Mouse (Mus musculus): ENCODE data around the gene Pole. TPM values are rescaled to one million over a fixed set of nuclear protein-coding genes. Genes with fewer than 3 reads are reported as not detected.

Pole gene
- total and polyA plus RNA-seq, 3 experiments = 46.0 to 60.2 (median 55.0) TPM

DNA sequence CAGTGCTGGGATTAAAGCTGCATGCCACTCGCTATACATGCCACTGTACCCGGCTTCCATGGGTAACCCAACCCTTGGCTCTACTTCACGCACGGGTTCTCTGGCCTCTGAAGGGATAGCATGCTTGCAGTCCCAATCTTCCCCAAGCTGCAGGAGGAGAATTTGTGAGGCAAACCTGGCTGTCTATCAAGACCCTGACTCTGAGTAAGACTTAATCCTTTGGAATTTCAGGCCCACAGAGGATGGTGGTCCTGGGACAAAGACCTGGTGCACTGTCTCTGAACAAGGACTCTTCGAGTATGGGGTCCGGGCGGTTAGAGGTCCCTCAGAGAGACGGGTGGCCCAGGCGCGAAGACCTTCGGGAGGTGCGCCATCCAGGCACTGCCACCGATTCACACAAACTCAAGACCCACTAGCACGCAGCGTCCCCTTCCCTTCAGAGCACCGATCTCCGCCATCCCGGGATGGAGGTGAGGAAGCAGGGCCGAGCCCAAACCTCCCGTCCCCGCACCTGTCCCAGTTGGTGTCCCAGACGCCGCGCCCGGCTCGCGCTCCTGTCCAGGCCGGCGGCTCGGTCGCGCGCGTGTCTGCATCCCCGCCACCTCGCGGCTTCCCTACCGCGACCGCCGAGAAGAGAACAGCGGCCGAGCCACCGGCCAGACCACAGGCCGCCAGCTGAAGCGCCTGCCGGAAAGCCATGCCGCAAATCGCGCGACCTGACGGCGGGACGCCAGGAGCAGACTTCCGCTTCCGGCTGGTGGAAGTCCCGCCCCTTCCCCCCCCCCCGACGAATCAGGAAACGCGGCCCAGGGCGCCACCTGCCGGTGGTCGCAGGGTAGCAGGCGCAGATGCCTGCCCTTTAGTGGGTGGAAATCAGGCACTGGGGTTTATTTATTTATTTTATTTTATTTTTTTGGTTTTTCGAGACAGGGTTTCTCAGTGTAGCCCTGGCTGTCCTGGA is 16.7 kb upstream of the Pole start, which contains the start of gene Pgam5:
Gene Pgam5, minus strand, starts transcription at position 773 of the 961 bp plus-strand sequence.
- Histone ChIP-seq H3K4me3 (replicated peaks in 1 of 3; ENCODE audit: low read depth in 2 of 3, low read length in 2 of 3, poor library complexity in 1 of 3) (peak within 1 kb of the TSS; percentile 99), H3K36me3 (replicated peaks in 1 of 2; ENCODE audit: control insufficient read depth in 1 of 2, insufficient read depth in 1 of 2, low read length in 1 of 2) (peaks cover 26 to 36% of the 10 kb centered on the region in 2 experiments), H3K79me2 (replicated peaks; ENCODE audit: control insufficient read depth, extremely low read depth, insufficient read depth, poor library complexity, severe bottlenecking) (peaks cover 31% of the 10 kb centered on the region), H3K4me1 (ENCODE audit: control insufficient read depth in 1 of 2, insufficient read depth in 2 of 2) (peaks cover 4 to 28% of the 10 kb centered on the region in 2 experiments; a peak in 3 of 4 replicates), H3K27me3 (replicated peaks) (no peaks in the 10 kb centered on the region), H3K9me3 (replicated peaks; ENCODE audit: low read length) (no peaks in the 10 kb centered on the region), H3K9ac (ENCODE audit: insufficient read depth, low read depth) (peak within 1 kb of the TSS; percentile 87), H3K27ac (ENCODE audit: insufficient read depth, low read depth) (peak within 1 kb of the TSS; percentile 32), H3K4me2 (ENCODE audit: insufficient read depth, low read depth, poor library complexity, severe bottlenecking) (peak within 1 kb of the TSS; percentile 98)
- DNase-seq (ENCODE audit: extremely low read depth) = peak; percentile 86
- peak; percentile 88 for TF ChIP-seq NELFE (IDR thresholded peaks at IDR 0.05; ENCODE audit: low read depth, low read length)
- peak; percentile 35; the same call in 1 of the 2 replicates for TF ChIP-seq ZNF384 (IDR thresholded peaks at IDR 0.05; ENCODE audit: low read depth, low read length)
- peak; percentile 84 for TF ChIP-seq TCF12 (IDR thresholded peaks at IDR 0.05; ENCODE audit: low read depth, low read length)
- no peak for TF ChIP-seq CHD1 (IDR thresholded peaks at IDR 0.05; ENCODE audit: low read depth, low read length)
- TF ChIP-seq CHD2 (IDR thresholded peaks at IDR 0.05; ENCODE audit: low read length) = peak; percentile 83
- no peak for TF ChIP-seq USF1 (IDR thresholded peaks at IDR 0.05; ENCODE audit: low read depth, low read length)
- TF ChIP-seq MAX (IDR thresholded peaks at IDR 0.05; ENCODE audit: low read length) = peak; percentile 65; the same call in 1 of the 2 replicates
- no peak for TF ChIP-seq ZC3H11A (IDR thresholded peaks at IDR 0.05; ENCODE audit: low read depth, low read length)
- TF ChIP-seq KAT2A (IDR thresholded peaks at IDR 0.05; ENCODE audit: insufficient replicate concordance, low read length) = 0 out of 2 replicates have a peak, but pooled peaks have one; percentile 78
- TF ChIP-seq POLR2AphosphoS2 (IDR thresholded peaks at IDR 0.05; ENCODE audit: low read depth, low read length) = no peak; the same call in 1 of the 2 replicates
- 0 out of 2 replicates have a peak, but pooled peaks have one; percentile 35 for TF ChIP-seq TBP (conservative IDR thresholded peaks at IDR 0.05; ENCODE audit: low read depth, low read length)
- peak; percentile 25; the same call in 1 of the 2 replicates for TF ChIP-seq NRF1 (IDR thresholded peaks at IDR 0.05; ENCODE audit: low read depth, low read length)
- no peak for TF ChIP-seq UBTF (IDR thresholded peaks at IDR 0.05; ENCODE audit: low read depth, low read length)
- TF ChIP-seq USF2 (conservative IDR thresholded peaks at IDR 0.05; ENCODE audit: low read depth, low read length) = no peak
- TF ChIP-seq SMC3 (IDR thresholded peaks at IDR 0.05; ENCODE audit: low read depth, low read length) = peak; percentile 40; the same call in 1 of the 2 replicates
- peak; percentile 36 to 82; a peak in 3 of 4 replicates for TF ChIP-seq CTCF (conservative IDR thresholded peaks at IDR 0.05 in 1 of 2, IDR thresholded peaks at IDR 0.05 in 1 of 2; ENCODE audit: low read depth in 2 of 2, low read length in 2 of 2)
- peak; percentile 91 for TF ChIP-seq MAZ (IDR thresholded peaks at IDR 0.05; ENCODE audit: low read depth, low read length)
- TF ChIP-seq ZMIZ1 (IDR thresholded peaks at IDR 0.05; ENCODE audit: low read depth, low read length) = 0 out of 2 replicates have a peak, but pooled peaks have one; percentile 61
- peak; percentile 86 for TF ChIP-seq HCFC1 (IDR thresholded peaks at IDR 0.05; ENCODE audit: low read depth, low read length)
- peak; percentile 92 for TF ChIP-seq MXI1 (IDR thresholded peaks at IDR 0.05; ENCODE audit: low read depth, low read length)
- 0 out of 2 replicates have a peak, but pooled peaks have one; percentile 23 for TF ChIP-seq ETS1 (conservative IDR thresholded peaks at IDR 0.05; ENCODE audit: low read depth, low read length)
- TF ChIP-seq RAD21 (IDR thresholded peaks at IDR 0.05; ENCODE audit: low read depth, low read length) = peak; percentile 27
- peak; percentile 69; the same call in 1 of the 2 replicates for TF ChIP-seq IRF4 (IDR thresholded peaks at IDR 0.05; ENCODE audit: low read depth, low read length)
- TF ChIP-seq MYC (IDR thresholded peaks at IDR 0.05; ENCODE audit: low read depth, low read length) = peak; percentile 42; the same call in 1 of the 2 replicates
- peak; percentile 96 for TF ChIP-seq ELF1 (IDR thresholded peaks at IDR 0.05; ENCODE audit: low read depth, low read length)
- no peak for TF ChIP-seq EP300 (IDR thresholded peaks at IDR 0.05; ENCODE audit: low read length)
- peak; percentile 53; the same call in 1 of the 2 replicates for TF ChIP-seq BHLHE40 (IDR thresholded peaks at IDR 0.05; ENCODE audit: low read depth, low read length)
- no peak for TF ChIP-seq ZKSCAN1 (IDR thresholded peaks at IDR 0.05; ENCODE audit: borderline replicate concordance, low read depth, low read length)
- peak; percentile 92 for TF ChIP-seq SIN3A (IDR thresholded peaks at IDR 0.05; ENCODE audit: low read length)
- TF ChIP-seq MEF2A (IDR thresholded peaks at IDR 0.05; ENCODE audit: borderline replicate concordance, low read depth, low read length) = peak; percentile 59; the same call in 1 of the 2 replicates
- TF ChIP-seq GABPA (IDR thresholded peaks at IDR 0.05; ENCODE audit: insufficient replicate concordance, low read depth, low read length) = no peak; the same call in 1 of the 2 replicates
- TF ChIP-seq RCOR1 (conservative IDR thresholded peaks at IDR 0.05; ENCODE audit: low read depth, low read length) = no peak
- peak; percentile 93 for TF ChIP-seq POLR2A (IDR thresholded peaks at IDR 0.05; ENCODE audit: low read depth, low read length)
- in situ Hi-C loops (cut with MboI; ENCODE audit: low pct_ligation_motif_present, low pct_unique_long_range_greater_than_20kb, low sequenced_read_pairs) = no loop called here
- dilution Hi-C loops (cut with MboI; ENCODE audit: extremely low pct_ligation_motif_present, extremely low pct_unique_long_range_greater_than_20kb, low sequenced_read_pairs) = no loop called here

All from CH12.LX (cell line).